Mouse (Mus musculus) hindbrain, postnatal 0 days (tissue): ENCODE results near the gene Tmem234. TPM values are rescaled to one million over a fixed set of nuclear protein-coding genes. Genes with fewer than 3 reads are reported as not detected.

ENCODE experiments used
- ATAC-seq: fragments of 200-750 bp; cut with Nextera tagmentation; 2 replicates; pipeline ENCODE4 v1.8.0; 2017; ENCODE audit warnings: mild to moderate bottlenecking, moderate TSS enrichment, moderate library complexity
- DNase-seq: peaks from one replicate; pipeline ENCODE4 v3.0.0-alpha.2; 2015; ENCODE audit warnings: low spot score
- H3K27ac ChIP-seq: fragments of 300-500 bp; sonication (generic); 2 replicates; pipeline ENCODE4 v1.5.1; 2014; ENCODE audit warnings: mild to moderate bottlenecking
- H3K27me3 ChIP-seq: fragments of 300-500 bp; sonication (generic); 2 replicates; pipeline ENCODE4 v1.6.1; 2014; ENCODE audit warnings: low read length, mixed read lengths; ENCODE audit not compliant: insufficient read depth
- H3K36me3 ChIP-seq: fragments of 300-500 bp; sonication (generic); 2 replicates; pipeline ENCODE4 v1.6.1; 2014; ENCODE audit warnings: low read length, mixed read lengths; ENCODE audit not compliant: insufficient read depth
- H3K4me1 ChIP-seq: fragments of 300-500 bp; sonication (generic); 2 replicates; pipeline ENCODE4 v1.6.1; 2014; ENCODE audit warnings: antibody characterized with exemption, low read length, mixed read lengths; ENCODE audit not compliant: insufficient read depth
- H3K4me2 ChIP-seq: fragments of 300-500 bp; sonication (generic); 2 replicates; pipeline ENCODE4 v1.6.1; 2014; ENCODE audit warnings: low read depth, mild to moderate bottlenecking, low read length, moderate library complexity, mixed read lengths
- H3K4me3 ChIP-seq: fragments of 300-500 bp; sonication (generic); 2 replicates; pipeline ENCODE4 v1.5.1; 2014; ENCODE audit warnings: low read length
- H3K9ac ChIP-seq: fragments of 300-500 bp; sonication (generic); replicated peaks from 2 replicates; pipeline ENCODE4 v1.6.1; 2014; ENCODE audit warnings: mild to moderate bottlenecking, low read length, moderate library complexity, mixed read lengths
- H3K9me3 ChIP-seq: fragments of 300-500 bp; sonication (generic); 2 replicates; pipeline ENCODE4 v1.6.1; 2016; ENCODE audit warnings: low read length, mixed read lengths
- CTCF ChIP-seq: IDR thresholded peaks from 2 replicates; pipeline ENCODE4 v1.5.1; 2016; ENCODE audit warnings: antibody characterized with exemption, control low read depth, low read depth
- WGBS: fragments of 180-500 bp; shearing (Covaris S2); extraction: QIAGEN DNeasy Blood & Tissue Kit; methylation state at CpG from one replicate; pipeline ENCODE4 v1.1.7; 2014; 5-methylcytosine and 5-hydroxymethylcytosine counted together
- polyA plus RNA-seq: library from polyadenylated mRNA; unstranded; fragments of >200 nt; fragmentation: Nextera tagmentation; extraction: Ambion mirVana; gene quantifications from 2 replicates; pipeline ENCODE4 v1.2.1, GENCODE M21; 2015
- total RNA-seq: library from RNA; depleted of rRNA; stranded (reverse); fragments of >200 nt; gene quantifications from 2 replicates; pipeline ENCODE4 v1.2.3, GENCODE M21; 2014

The Tmem234 gene
- total and polyA plus RNA-seq, 2 experiments from 2014 or later = 150 to 221 TPM

DNA sequence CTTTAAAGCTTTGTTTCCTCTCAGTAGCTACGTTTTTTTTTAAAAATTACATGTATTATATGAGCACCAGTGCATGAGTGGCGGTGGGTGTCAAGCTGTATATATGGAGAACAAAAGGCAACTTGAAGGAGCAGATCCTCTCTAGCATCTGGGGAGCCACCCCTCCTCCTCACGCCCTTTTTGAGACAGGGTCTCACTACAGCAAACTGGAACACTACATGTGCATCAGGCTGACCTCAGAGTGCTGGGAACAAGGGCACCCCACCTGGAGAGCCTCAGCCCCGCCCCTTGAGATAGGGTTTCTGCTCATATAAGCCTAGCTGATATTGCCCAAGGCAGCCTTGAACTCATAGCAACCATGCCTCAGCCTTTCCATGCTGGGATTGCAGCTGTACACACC, 25.0 kb downstream of the Tmem234 start:
- H3K27me3 ChIP-seq = no peaks in the 10 kb centered on the region

DNA sequence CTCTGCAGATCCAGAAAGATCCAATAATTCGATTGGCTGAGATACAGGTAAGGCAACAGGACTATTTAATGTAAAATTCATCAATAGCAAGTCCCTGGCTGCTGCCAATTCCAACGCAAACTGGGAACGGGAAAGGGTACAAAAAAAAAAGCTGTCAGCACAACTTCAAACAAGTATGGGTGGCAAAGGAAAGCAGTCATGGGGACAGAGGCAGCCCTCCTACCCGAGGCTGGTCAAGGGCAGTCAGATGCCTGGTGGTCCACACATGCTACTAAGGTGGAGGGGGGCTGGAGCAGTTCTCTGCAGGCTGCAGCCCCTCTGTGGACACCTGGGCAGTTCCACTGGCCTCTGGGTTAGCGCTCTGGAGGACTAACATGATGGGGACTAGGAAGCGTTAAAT, 25.6 kb downstream of the Tmem234 start:
- no peak overlapping the region for H3K4me2 ChIP-seq
- 71% methylated on average over 6 of the region's 6 CpGs for WGBS
- ATAC-seq (no peak), DNase-seq (no peak)
- no peaks in the 10 kb centered on the region for H3K9me3 ChIP-seq
- no peaks in the 10 kb centered on the region for H3K27me3 ChIP-seq
- no peak overlapping the region for H3K9ac ChIP-seq
- H3K4me3 ChIP-seq = no peak overlapping the region
- H3K27ac ChIP-seq = peak overlapping the region; percentile 98; the same call in 1 of the 2 replicates
- peaks cover 34% of the 10 kb centered on the region for H3K4me1 ChIP-seq
- peaks cover 45% of the 10 kb centered on the region for H3K36me3 ChIP-seq
- no peak for TF ChIP-seq CTCF

More for the DNA sequence above, 25.0 kb downstream of the Tmem234 start:
- no peak overlapping the region for H3K4me3 ChIP-seq
- WGBS = 39% methylated on average over 4 of the region's 4 CpGs
- H3K36me3 ChIP-seq = peaks cover 40% of the 10 kb centered on the region
- ATAC-seq = no peak
- peaks cover 35% of the 10 kb centered on the region for H3K4me1 ChIP-seq
- H3K9ac ChIP-seq = peak overlapping the region; percentile 46; the same call in 1 of the 2 replicates
- DNase-seq = no peak
- H3K4me2 ChIP-seq = peak overlapping the region; percentile 89
- peak overlapping the region; percentile 98 for H3K27ac ChIP-seq
- TF ChIP-seq CTCF = no peak
- no peaks in the 10 kb centered on the region for H3K9me3 ChIP-seq

DNA sequence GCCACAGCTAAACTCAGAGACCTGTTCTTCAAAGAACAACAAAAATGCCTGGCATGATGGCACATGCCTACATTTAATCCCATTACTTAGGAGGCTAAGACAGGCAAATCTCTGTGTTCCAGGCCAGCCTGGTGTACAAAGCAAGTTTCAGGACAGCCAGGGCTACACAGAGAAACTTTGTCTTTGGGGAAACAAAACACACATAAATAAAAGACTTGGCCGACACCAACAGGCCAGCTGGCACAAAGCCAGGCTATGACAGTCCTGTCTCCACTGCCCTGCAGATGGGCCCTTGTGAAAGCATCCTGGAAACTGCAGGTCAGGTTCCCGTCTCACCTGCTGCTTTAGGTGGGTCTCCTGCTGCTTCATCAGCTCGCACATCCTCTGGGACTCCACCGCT, 30.5 kb downstream of the Tmem234 start:
- ATAC-seq = no peak
- peaks cover 92% of the 10 kb centered on the region for H3K36me3 ChIP-seq
- no peaks in the 10 kb centered on the region for H3K27me3 ChIP-seq
- no peak overlapping the region for H3K4me3 ChIP-seq
- H3K4me2 ChIP-seq = no peak overlapping the region
- DNase-seq = peak; percentile 29
- H3K9me3 ChIP-seq = no peaks in the 10 kb centered on the region
- no peak overlapping the region for H3K9ac ChIP-seq
- H3K27ac ChIP-seq = no peak overlapping the region
- TF ChIP-seq CTCF = no peak
- no peaks in the 10 kb centered on the region for H3K4me1 ChIP-seq
- 38% methylated on average over 4 of the region's 4 CpGs for WGBS

DNA sequence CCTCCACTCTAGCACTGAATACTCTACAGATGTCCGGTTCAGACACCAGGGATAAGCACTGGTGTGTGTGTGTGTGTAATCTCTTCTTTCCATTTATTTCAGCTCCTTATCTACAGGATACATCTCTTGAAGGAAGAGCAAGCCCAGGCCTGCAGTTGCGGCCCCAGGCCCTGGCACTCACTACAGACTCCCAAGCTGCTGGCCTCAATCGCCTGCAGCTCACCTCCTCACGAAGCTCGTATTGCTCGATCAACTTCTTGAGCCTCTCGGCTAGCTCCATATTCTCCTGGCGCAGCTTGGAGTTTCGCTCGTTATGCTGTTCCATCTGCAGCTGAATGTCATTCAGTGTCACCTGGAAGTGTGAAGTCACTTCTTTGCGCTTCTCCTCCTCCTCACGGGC, 31.4 kb downstream of the Tmem234 start:
- TF ChIP-seq CTCF = no peak
- H3K27ac ChIP-seq = no peak overlapping the region
- H3K9me3 ChIP-seq = no peaks in the 10 kb centered on the region
- DNase-seq (no peak), ATAC-seq (no peak)
- H3K9ac ChIP-seq = no peak overlapping the region
- no peaks in the 10 kb centered on the region for H3K4me1 ChIP-seq
- 90% methylated on average over 12 of the region's 12 CpGs for WGBS
- H3K36me3 ChIP-seq = peaks cover 94% of the 10 kb centered on the region
- H3K4me3 ChIP-seq = no peak overlapping the region
- H3K4me2 ChIP-seq = no peak overlapping the region
- H3K27me3 ChIP-seq = no peaks in the 10 kb centered on the region

DNA sequence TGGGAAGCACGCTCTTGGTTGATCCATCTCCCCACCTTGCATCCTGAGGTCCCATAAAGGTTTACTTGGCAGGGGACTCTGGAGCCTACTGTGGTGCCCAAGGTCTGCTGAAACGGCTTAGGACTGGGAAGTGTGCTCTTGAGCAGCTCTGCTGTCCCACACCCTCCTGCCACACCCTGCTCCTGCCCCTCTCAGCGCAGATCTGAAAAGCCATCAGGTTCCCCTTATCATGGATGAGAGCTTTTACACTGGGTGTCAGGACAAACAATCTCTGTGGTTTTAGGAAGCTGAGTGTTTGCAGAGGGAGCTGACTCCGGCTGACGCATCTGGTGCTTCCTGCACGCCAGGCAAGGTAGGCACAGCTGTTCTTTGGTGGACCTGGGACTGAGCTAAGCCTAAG, 33.4 kb downstream of the Tmem234 start:
- 94% methylated on average over 6 of the region's 6 CpGs for WGBS
- Histone ChIP-seq H3K4me1 (0 out of 2 replicates have a peak, but pooled peaks cover 5% of the 10 kb centered on the region), H3K27ac (no peak overlapping the region), H3K9me3 (no peaks in the 10 kb centered on the region), H3K36me3 (peaks cover 82% of the 10 kb centered on the region), H3K4me2 (no peak overlapping the region), H3K4me3 (no peak overlapping the region), H3K27me3 (no peaks in the 10 kb centered on the region), H3K9ac (no peak overlapping the region)
- no peak for DNase-seq
- ATAC-seq = no peak
- TF ChIP-seq CTCF = no peak

GRCm38 (mm10) chr4:129639221-129639620, 38.8 kb downstream of the Tmem234 start:
- no peak for TF ChIP-seq CTCF
- 0 out of 2 replicates have a peak overlapping the region, but pooled peaks have one; percentile 76 for H3K9ac ChIP-seq
- DNase-seq (no peak), ATAC-seq (no peak)
- H3K36me3 ChIP-seq = peaks cover 35% of the 10 kb centered on the region
- no peaks in the 10 kb centered on the region for H3K27me3 ChIP-seq
- no peak overlapping the region for H3K27ac ChIP-seq
- peak overlapping the region; percentile 64; the same call in 1 of the 2 replicates for H3K4me3 ChIP-seq
- peak overlapping the region; percentile 72 for H3K4me2 ChIP-seq
- WGBS = 72% methylated on average over 15 of the region's 15 CpGs
- H3K4me1 ChIP-seq = peaks cover 15% of the 10 kb centered on the region
- H3K9me3 ChIP-seq = no peaks in the 10 kb centered on the region

- Histone ChIP-seq H3K27me3 (no peaks in the 10 kb centered on the region), H3K4me3 (peak overlapping the region; percentile 64), H3K9ac (peak overlapping the region; percentile 76), H3K27ac (peak overlapping the region; percentile 91), H3K4me1 (peaks cover 15% of the 10 kb centered on the region), H3K4me2 (peak overlapping the region; percentile 72), H3K9me3 (no peaks in the 10 kb centered on the region), H3K36me3 (peaks cover 32% of the 10 kb centered on the region)
- 3% methylated on average over 17 of the region's 17 CpGs for WGBS
- DNase-seq (peak; percentile 41), ATAC-seq (no peak; the same call in 1 of the 2 replicates)
- TF ChIP-seq CTCF = no peak
These were observed 39.7 kb downstream of the Tmem234 start for GRCm38 (mm10) chr4:129640101-129640637.
